Mouse (Mus musculus) testis, postnatal 10 days (tissue): ENCODE data around the gene Hsd11b2.

Source experiments
- DNase-seq: peaks from one replicate; pipeline ENCODE4 v3.0.0; 2021; ENCODE audit warnings: low spot score

Gene Hsd11b2

DNA sequence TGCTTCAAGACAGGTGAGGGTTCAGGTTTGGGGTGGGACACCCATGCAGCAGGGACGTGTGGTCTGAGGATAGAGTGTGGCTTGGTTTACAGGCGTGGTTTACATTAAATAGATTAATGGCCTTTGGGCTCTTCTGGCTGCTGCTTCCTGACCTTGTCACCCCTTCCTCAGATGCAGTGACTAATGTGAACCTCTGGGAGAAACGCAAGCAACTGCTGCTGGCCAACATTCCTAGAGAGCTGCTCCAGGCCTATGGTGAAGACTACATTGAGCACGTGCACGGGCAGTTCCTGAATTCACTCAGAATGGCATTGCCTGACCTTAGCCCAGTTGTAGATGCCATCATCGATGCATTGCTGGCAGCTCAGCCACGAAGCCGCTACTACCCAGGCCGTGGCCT lies 4.3 kb downstream of the Hsd11b2 start:
- DNase-seq, result no peak

DNA sequence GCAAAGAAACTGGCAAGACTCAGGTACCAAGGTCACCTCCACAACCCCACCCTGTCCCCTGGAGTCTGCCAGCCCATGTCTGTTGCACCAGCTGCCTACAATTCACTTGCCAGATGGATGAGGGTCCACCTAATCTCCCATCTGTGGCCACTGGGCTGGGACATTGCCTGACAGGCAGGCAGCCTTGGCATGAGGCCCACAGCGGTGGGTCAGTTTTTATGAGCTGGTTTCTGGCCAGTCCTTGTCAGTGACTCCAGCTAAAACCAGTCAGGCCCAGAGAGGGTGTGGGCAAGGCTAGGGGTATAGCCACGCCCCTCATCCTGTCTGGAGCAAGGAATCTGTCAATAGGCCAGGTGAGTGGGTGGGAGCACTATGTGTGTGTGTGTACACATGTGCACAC lies 8.6 kb downstream of the Hsd11b2 start:
- DNase-seq, result no peak

DNA sequence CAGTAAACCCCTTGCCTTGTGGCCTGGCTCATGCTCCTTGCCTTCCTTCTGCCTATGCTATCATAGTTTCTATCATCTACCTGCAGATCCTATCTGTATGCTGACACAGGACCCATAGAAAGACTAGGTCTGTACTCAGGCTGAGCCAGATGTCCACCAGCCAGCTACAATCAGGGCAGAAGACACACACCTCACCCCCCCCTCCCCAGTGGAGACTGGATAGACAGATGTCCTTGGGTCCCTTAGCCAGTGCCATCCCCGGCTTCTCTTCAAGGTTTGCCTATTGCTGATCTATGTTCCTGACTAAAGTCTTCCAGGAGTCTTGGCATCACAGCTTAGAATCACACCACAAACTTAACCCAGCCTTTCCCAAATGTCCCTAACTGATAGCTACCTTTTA lies 9.7 kb downstream of the Hsd11b2 start:
- DNase-seq, result no peak

DNA sequence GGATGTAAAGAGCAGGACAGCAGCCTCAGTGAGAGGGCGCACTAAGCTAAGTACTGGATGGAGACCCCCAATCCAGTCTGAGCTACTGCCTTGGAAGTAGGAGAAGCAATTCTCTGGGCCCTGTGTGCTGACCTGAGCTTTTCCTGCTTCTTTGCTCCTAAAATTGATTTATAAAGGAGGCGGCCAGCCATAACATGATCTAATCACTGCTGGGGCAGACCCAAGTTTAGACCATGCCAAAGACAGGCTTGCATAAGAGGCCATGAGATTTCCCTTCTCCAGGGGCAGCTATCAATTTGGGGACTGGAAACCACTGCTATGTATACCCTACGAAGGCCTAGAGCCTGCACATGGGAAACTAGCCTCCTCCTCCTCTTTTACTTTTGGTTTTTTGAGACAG lies 10.7 kb downstream of the Hsd11b2 start:
- DNase-seq, result no peak

DNA sequence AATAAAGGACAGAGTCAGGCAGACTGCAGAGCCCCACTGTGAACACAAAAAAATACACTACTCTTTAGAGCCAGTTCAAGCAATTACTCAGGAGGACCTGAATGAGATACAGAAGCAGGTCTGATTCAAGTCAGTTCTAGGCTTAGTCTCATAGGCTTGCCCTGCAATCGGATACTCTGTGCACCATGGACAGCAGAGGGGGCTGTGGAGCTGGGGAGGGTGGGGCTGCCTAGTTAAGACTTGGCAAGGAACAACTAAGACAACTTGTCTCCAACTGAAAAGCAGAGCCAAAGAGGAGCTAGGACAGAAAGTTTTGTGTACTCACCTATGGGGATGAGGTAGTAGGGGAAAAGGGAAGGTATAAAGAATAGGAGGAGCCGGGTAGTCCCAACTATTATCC lies 13.2 kb downstream of the Hsd11b2 start:
- peak; percentile 86 for DNase-seq

DNA sequence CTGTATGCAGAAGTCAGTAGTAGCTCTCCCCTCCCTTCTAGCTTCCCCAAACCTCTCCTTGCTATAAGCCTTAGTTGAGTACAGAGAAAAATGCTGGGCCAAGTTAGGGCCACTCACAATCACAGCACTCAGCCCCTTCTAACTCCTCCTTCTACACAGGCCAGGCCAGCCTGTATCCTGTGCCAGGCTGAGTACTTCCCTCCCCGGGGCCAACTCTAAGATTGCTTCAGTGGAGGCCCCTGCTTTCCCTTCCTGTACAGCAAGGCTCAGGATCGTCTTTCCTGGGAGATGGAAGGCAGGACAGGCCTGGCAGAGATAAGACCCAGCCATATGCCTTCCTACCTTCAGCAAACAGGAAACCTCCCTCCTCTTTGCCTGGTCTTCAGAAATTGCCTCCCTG lies 14.9 kb downstream of the Hsd11b2 start:
- DNase-seq, result no peak

DNA sequence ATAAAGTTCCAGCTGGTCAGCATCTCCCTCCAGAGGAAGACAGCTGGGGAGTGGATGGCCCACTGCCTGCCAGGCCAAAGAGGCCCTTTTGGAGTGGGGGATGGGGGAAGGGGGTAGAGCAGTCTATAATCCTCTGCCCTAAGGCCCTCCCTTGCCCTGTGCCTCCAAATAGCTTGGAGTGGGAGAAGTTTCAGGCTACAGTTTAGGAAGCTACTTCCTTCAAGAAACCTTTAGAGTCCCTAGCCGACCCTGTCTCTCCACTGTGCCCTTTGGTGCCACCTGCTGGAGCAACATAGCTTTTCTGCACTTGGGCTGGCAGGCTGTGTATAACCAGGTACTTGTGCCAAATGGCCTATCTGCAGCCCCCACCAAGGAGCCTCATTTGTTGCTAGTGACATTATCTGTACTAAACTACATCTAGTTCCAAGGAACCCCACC lies 15.4 kb downstream of the Hsd11b2 start:
- DNase-seq, result peak; percentile 92

DNA sequence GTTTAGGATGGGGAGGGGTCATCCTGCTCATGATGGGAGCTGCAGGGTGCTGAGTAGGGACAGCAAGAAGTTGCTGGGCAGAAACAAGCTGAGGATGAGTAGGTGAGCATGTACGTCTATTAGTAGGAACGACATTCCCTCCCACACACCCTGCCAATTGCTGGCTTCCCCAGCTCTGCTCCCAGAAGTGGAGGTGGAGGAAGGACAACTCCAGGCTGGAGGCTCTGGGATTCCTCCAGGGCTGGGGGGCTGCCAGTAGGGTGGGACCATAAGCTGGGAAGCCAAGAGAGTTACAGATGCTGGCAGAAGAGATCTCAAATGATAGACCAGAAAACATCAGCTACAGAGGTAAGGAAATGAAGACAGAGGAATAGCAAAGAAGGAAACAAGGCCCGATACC lies 18.0 kb downstream of the Hsd11b2 start:
- DNase-seq, result no peak

DNA sequence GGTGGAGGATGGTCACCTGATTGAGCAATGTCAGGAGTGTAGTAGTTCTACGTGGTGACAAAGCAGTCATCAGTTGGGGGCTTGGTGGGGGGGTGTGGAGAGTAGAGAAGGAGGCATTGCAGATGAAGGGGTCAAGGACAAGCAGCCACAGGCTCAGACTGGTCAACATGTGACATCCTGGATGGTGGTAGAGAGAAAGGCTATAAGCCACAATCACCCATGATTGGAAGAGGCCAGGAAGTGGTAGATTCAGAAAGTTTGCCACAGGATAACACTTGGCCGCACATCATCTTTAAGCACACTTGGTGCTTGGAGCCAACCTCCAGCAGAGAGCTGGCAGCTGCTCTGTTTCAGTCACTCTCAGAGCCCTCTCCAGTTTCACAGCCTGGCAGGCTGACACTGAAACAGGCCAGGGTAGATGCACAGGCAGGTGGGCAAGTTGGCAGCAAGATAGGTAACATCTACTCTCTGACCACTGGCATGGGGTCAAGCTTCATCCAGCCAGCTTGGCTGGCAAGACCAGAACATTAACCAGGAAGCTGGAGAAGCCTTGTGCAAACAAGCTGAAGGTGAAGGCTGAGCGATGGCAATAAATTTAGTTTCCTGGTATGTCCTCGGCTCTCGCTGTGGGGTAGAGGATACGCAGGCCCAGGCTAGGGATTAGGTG lies 18.6 kb downstream of the Hsd11b2 start:
- DNase-seq, result no peak

DNA sequence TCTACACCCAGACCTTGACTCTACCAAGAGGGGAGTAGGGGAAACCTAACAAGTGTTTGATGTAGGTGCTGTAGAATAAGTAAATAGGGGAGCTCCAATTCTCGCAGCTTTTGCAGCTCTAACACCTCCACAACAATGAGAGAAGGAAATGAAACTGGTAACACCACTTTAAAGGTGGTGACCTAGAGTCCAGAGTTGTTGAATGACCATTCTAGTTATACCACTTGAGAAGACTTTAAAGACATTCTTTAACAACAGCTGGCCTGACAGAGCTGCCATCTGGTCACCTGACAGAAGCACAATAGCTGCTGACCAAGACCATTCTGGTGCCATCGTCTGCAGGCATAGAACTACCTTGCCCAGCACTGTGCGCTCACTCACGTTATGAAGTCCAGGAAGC lies 20.4 kb downstream of the Hsd11b2 start:
- no peak for DNase-seq

DNA sequence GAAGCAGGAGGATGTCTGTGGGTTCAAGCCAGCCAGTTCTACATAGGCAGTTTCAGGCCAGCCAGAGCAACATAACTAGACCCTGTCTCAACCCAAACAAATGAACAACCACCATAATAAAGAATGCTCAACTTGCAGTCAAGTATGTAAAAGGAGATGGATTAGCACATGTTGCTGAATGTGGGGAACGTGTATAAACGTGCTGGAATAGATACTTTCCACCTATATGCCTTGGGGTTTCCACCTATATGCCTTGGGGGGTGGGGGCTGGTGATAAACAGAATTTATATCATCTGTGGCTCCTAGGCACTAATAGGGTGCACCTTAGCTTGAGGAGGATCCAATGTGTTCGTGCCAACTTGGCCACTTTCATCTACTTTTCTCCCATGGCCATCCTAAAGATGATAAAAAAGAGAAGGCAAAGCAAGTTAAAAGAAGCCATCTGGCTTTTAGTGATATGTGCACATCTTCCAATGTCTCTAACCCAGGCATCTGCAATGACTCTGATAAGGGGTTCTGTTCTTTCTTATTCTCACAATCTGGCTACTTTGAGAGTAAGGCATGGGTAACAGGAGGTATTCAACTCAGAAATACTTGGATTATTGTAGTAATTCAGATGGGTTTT lies 23.6 kb downstream of the Hsd11b2 start:
- no peak for DNase-seq

DNA sequence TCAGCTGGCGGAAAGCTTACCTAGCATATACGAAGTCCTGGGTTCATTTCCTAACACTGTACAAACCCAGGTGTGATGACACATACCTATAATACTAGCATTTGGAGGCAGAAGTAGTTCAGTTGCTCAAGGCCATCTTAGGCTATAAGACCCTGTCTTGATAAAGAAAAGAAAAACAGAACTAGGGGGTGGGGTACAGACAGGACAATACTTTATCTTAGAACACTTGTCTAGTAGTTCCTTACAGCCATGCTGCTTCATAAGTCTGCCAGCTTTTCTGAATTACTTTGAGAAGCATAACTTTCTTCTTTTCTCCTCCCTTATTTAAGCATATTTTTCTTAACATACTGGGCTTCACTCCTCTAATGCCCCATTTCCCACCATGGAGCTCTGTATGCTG lies 24.3 kb downstream of the Hsd11b2 start:
- no peak for DNase-seq

DNA sequence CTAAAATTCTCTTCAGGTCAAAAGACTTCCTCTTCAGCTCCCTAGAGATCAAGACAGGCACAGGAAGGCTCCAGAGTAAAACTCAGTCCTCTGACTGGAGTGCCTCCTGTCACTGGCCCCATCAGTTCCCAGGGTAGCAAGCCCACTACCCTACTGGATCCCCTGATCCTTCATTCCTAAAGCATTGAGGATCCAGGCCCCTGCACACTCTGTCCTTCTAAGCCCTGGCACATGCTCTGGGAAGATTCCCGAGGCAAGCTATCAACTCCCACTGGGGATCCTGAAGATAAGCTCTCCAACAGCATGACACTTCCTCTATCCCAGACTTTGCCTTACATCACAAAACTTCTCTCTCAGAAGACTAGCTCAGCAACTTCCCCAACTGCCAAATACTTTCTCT lies 25.1 kb downstream of the Hsd11b2 start:
- DNase-seq, result no peak

DNA sequence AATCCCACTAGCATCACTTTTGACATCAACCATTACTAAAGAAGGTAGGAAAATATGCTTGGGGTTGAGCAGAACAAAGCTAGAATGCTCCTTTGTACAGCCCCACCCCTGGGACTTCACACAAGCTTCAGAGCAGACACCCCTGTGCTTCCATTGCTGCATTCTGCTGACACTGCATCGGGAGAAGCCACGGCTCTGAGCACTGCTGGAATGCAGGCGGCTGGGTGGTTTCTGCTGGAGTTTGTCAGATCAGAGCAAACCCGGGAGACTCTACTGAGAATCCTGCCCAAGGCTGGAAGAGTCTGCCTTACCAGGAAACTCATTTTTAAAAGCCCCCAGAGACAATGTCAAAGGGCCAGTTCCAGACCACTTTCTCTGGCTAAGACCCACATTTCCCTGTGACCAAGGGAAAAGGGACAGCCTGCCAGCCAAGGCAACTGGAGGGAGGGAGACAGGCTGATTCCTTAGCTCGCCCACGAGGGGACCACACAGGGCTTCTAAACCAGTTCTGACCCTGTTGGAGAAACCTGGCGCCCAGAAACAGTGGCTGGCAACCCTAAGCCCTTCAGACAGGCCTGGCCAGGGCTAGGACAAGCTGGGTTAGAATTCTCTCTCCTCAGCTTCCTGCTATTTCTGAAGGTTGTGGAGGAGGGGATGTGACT lies 26.1 kb downstream of the Hsd11b2 start:
- no peak for DNase-seq

DNA sequence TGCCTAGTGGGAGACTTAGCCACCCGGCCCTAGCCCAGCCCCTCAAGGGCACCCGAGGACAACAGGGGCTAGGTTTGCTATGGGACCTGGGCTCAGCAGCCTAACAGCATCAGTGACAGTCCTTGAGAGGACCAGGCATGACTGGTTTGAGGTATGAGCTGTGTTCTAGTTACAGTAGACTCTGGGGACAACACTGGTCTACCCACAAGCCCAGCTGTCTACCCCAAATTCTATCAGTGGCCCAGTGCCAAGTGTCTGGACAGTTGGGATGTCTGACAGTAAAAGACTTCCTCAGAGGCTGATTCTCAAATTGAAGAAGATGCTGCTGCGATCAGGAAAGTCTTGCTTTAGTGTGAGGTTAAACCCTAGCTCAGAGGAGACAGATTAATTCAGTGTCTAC lies 26.7 kb downstream of the Hsd11b2 start:
- DNase-seq, result no peak

DNA sequence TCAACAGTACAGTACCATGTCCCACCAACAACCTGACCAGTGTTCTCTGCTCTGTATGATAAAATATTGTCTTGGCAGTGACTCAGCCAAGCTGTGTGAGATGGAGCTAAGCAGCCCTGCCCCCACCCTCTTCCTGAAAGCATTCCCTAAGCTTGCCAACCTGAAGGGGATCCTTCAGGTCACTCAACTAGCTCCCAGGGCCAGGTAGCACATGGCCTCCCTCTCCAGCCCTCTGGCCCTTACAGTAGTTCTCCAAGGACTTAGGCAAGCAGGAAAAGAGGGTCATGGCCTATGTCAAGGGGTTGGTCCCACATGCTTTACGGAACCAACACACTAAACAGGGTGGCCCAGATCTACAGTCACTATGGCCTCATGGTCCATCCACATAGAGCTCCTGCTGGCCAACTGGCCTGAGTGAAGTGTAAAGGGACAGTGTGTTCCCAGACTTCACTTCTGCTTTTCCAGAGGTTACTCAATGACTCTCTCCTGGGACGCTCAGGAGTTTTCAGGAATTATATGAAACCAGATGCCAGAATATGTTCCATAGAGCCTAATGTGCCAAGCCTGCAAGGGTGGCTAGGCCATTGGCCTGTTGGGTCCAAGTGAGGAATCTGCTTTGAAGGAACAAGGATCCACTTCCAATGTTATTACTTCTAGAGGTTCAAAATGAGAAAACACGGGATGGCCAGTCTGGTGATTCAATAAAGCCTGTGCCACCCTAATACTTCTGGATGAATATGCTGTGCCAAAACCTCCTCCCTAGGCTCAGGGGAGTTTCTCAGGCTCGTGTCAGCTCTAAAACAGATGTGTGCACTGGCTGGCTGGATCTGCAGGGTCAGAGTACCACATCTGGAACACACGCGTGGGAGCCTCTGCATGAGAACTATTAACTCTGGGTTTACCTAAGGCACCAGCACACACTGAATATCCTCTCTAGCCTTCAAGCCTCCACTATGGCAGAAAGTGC lies 28.1 kb downstream of the Hsd11b2 start:
- no peak for DNase-seq

DNA sequence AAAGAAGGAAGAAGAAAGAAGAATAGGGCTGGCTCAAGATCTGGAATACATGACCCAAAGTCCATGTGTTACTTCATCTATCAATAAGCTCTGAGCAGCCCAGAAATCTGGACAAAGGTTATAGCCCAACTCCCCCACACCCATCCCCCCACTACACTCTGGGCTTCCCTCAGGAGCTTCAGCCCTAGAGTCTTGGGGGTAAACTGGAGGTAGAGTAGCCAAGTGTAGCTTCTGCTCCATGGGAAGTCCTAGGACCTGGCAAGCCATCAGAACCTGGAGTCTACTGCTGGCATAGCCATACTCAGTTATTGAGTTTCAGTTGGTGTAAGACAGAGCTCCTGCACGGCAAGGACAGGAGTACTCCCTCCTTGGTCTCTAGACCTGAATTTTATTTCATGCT lies 31.0 kb downstream of the Hsd11b2 start:
- no peak for DNase-seq

DNA sequence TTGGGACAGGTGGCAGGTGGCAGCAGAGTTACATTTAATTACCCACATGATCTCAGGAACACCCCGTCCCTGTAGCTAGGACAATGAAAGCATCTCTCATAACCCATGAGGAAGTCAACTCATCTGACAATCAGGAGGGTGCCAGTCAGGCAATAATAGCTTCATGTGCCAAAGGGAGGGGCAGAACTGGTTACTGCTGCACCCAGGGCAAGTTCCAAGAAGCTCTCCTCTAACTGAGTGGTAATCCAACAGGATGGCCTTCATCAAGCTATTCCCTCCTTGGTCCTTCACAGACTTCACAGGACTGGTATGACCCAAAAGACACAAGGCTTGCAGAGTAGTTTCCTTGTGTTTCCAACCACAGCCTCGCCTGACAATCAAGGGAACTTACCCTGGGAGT lies 31.5 kb downstream of the Hsd11b2 start:
- DNase-seq, result no peak

DNA sequence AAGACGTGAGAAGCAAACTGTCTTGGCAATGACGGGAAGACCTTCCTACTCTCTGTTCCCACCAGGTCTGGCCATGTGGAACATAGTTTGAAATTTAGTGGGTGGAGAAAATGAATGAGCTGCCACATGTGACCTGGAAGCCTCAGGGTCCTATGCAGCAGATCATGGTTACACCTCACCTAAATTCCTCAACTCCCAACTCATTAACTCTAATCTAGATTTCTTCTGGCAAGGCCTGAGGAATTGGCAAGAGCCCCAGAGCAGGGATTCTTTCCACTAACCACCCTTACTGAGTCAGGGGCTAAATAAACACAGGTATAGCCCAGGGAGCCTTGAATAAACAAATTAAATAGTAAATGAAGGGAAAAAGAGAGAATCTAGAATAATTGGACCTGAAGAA lies 33.5 kb downstream of the Hsd11b2 start:
- no peak for DNase-seq

DNA sequence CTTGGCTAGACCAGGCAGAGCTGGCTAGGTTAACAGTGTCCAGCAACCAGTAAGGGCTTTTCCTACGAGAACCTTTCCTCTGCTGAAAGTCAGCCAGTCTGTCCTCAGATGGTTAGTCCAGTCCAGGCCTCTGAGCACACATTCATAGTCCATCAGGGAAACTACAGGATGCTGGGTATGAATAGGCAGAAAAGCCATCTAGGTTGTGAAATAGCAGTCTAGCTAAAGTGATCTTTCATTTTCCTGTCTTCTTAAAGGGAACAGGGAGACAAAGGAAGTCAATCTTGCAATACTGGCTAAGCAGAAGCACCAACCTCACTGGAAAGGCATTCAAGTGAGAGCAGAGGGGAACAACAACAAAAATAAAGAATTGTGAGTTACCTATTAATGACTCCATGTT lies 34.3 kb downstream of the Hsd11b2 start:
- no peak for DNase-seq

DNA sequence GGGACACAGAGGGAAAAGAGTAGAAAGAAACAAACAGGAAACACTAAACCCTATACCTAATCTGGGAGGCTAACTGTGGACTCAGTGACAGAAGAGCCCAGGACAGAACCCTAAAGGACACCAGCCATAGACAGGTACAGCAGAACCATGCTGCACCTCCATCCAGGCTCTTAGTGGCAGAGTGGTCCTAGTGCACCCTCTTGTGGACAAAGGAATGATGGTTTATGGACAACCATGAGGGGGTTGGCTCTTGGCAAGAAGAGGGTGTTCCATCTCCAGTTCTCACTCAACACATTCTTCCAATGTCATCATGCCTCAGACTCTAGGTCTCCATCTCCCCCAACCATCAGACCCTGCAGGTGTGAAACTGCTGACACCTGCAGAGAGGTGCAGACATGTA lies 35.5 kb downstream of the Hsd11b2 start:
- peak; percentile 64 for DNase-seq

DNA sequence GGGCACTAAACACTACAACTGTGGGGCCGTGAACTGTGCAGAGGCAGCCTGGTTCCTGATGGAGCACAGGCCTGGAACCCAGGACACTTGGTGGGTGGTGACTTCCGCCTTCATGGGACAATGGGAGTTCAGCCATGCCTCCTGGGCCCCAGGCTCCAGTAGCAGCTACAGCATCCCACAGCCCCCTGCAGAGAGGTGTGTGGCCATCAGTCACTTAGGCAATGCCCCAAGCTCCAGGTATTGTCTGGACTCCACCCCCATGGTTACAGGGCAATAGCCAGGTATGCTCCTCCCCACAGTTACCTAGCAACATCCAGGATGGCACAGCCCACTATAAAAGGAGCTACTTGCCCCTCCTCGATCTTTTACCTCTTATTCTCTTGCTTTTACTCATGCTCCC lies 36.7 kb downstream of the Hsd11b2 start:
- no peak for DNase-seq

DNA sequence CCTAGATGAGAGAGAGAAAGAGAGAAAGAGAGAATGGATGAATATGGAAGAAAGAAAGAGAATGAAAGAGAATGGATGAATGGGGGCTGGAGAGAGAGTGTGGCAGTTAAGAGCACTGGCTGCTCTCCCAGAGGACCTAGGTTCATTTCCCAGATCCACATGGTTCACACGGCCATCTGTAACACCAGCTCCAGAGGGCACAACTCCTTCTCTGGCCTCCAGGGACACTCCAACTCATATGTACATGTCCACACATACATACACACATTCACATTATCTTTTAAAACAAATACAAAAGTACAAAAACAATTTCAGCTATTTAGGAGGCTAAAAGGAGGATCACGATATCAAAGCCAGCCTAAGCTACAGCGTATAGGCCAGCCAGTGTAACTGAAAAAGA lies 44.3 kb downstream of the Hsd11b2 start:
- no peak for DNase-seq
